Mouse (Mus musculus) ZHBTc4 (cell line): ENCODE data around the gene Bpifb9a.
A peak's percentile ranks its signal among the peaks of the same experiment; 100 is the strongest.
"Not testable (repeated sequence)": the region's sequence is repeated elsewhere in the genome, so short reads cannot be mapped to it uniquely, and the experiment has no call there.

Source experiments
- DNase-seq: peaks from one replicate; pipeline ENCODE4 v3.0.0-alpha.2; 2011; ENCODE audit warnings: low read depth, low spot score

Gene Bpifb9a

GRCm38 (mm10) chr2:154257554-154257953, at the start of gene Bpifb9a:
Gene Bpifb9a, plus strand, starts transcription at chr2:154257854.
- DNase-seq: not testable (repeated sequence)

GRCm38 (mm10) chr2:154209112-154209511, 48.5 kb upstream of the Bpifb9a start:
- peak; percentile 52 for DNase-seq

- DNase-seq: no peak
Measured at GRCm38 (mm10) chr2:154211121-154211520, 46.5 kb upstream of the Bpifb9a start.

- no peak for DNase-seq
Measured at GRCm38 (mm10) chr2:154211881-154212280, 45.8 kb upstream of the Bpifb9a start.

GRCm38 (mm10) chr2:154215191-154215590, 42.5 kb upstream of the Bpifb9a start:
- DNase-seq: peak; percentile 91

- DNase-seq: no peak
Measured at GRCm38 (mm10) chr2:154219950-154220349, 37.7 kb upstream of the Bpifb9a start.

- peak; percentile 94 for DNase-seq
Measured at GRCm38 (mm10) chr2:154223265-154223916, 34.3 kb upstream of the Bpifb9a start, which contains the start of gene Bpifb5. Gene Bpifb5, plus strand, starts transcription at chr2:154223742.

GRCm38 (mm10) chr2:154223917-154224273, 33.8 kb upstream of the Bpifb9a start:
- DNase-seq: peak; percentile 69

- DNase-seq: no peak
Measured at GRCm38 (mm10) chr2:154226991-154227390, 30.7 kb upstream of the Bpifb9a start.

GRCm38 (mm10) chr2:154227830-154228229, 29.8 kb upstream of the Bpifb9a start:
- no peak for DNase-seq

GRCm38 (mm10) chr2:154233426-154233825, 24.2 kb upstream of the Bpifb9a start:
- no peak for DNase-seq

- DNase-seq: no peak
Measured at GRCm38 (mm10) chr2:154240771-154241170, 16.9 kb upstream of the Bpifb9a start.

GRCm38 (mm10) chr2:154242726-154243125, 14.9 kb upstream of the Bpifb9a start:
- DNase-seq: peak; percentile 26

- no peak for DNase-seq
Measured at GRCm38 (mm10) chr2:154243356-154244036, 14.2 kb upstream of the Bpifb9a start.

- DNase-seq: no peak
Measured at GRCm38 (mm10) chr2:154245322-154245721, 12.3 kb upstream of the Bpifb9a start.

- DNase-seq: not testable (repeated sequence)
Measured at GRCm38 (mm10) chr2:154255254-154255653, 2.4 kb upstream of the Bpifb9a start.

GRCm38 (mm10) chr2:154255770-154256169, 1.9 kb upstream of the Bpifb9a start:
- DNase-seq: no peak

- not testable (repeated sequence) for DNase-seq
Measured at GRCm38 (mm10) chr2:154264397-154264796, 6.7 kb downstream of the Bpifb9a start.

GRCm38 (mm10) chr2:154291866-154292265, 34.2 kb downstream of the Bpifb9a start:
- not testable (repeated sequence) for DNase-seq

- no peak for DNase-seq
Measured at GRCm38 (mm10) chr2:154292833-154293232, 35.2 kb downstream of the Bpifb9a start.

- DNase-seq: peak; percentile 79
Measured at GRCm38 (mm10) chr2:154294746-154295145, 37.1 kb downstream of the Bpifb9a start.

- peak; percentile 87 for DNase-seq
Measured at GRCm38 (mm10) chr2:154300496-154300895, 42.8 kb downstream of the Bpifb9a start.

- DNase-seq: no peak
Measured at GRCm38 (mm10) chr2:154301763-154302162, 44.1 kb downstream of the Bpifb9a start.
